Mouse (Mus musculus): ENCODE results near the gene Mlxip. TPM values are rescaled to one million over a fixed set of nuclear protein-coding genes. Genes with fewer than 3 reads are reported as not detected.

The Mlxip gene
- polyA plus RNA-seq, 1 experiment from 2014 or later: 3.5 TPM

DNA sequence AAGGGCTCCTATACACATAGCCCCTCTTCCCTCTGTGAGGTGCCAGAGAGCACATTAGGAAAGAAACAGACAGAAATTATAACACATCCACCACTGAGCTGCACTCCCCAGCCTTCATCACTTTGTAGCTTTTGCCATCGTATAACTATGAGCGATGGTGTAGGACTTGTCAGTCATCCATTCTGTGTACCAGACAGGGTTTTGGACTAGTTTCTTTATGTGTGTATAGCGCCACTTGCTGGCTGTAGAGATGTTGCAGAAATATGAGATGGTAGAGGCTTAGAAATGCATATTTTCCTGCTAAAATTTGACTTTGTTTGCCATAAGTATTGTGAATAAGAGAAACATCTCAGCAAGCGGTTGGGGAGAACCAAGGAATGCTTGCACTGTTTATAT is 42.2 kb downstream of the Mlxip start:
- Histone ChIP-seq H3K4me3 (replicated peaks) (no peak overlapping the region), H3K9ac (no peak overlapping the region), H3K27ac (replicated peaks) (no peak overlapping the region), H3K27me3 (no peaks in the 10 kb centered on the region), H3K36me3 (replicated peaks) (no peaks in the 10 kb centered on the region), H3K9me3 (replicated peaks) (no peaks in the 10 kb centered on the region), H3K4me1 (replicated peaks) (peaks cover 13% of the 10 kb centered on the region; the same call in 1 of the 2 replicates), H3K4me2 (no peak overlapping the region)
- no peak for ATAC-seq (ENCODE audit: insufficient read depth)
- 22% methylated on average over 4 of the region's 4 CpGs for WGBS (ENCODE audit: insufficient replicate concordance)

DNA sequence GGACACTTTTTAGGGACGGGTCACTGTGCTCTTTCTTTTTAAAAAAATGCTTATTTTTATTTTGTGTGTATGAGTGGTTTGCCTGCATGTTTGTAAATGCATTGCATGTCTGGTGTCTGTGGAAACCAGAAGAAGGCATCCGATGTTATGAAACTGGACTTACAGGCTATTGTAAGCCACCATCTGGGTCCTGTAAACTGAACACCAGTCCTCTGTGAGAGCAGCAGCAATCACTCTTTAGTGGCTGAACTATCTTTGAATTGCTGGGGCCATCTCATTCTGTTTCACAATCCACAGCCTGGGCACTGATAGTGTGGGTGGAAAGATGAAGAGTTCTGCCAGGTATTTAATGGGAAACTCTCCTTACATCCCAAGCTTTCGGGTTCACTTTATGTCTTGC is 43.8 kb downstream of the Mlxip start:
- Histone ChIP-seq H3K36me3 (replicated peaks) (0 out of 2 replicates have a peak, but pooled peaks cover 8% of the 10 kb centered on the region), H3K4me1 (replicated peaks) (peaks cover 10% of the 10 kb centered on the region; the same call in 1 of the 2 replicates), H3K27ac (replicated peaks) (no peak overlapping the region), H3K4me3 (replicated peaks) (no peak overlapping the region), H3K27me3 (no peaks in the 10 kb centered on the region), H3K4me2 (no peak overlapping the region), H3K9ac (no peak overlapping the region), H3K9me3 (replicated peaks) (no peaks in the 10 kb centered on the region)
- WGBS (ENCODE audit: insufficient replicate concordance): 72% methylated on average over 3 of the region's 3 CpGs
- ATAC-seq (ENCODE audit: insufficient read depth): no peak

DNA sequence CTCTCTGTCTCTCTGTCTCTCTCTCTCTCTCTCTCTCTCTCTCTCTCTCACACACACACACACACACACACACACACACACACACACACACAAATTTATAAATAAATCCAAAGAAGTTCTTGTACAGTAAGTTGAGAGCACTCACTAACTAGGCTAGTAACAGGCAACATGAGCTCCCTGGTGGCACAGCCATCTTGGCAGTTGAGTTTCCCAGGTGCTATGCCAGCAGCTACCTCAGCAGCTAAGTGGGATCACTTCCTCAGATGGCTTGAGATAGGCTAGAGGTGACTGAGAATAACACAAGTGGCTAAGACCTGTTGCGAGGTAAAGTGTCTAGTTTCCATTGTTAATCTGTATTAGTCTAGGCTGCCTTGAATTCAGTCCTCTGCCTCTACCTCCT is 44.7 kb downstream of the Mlxip start:
- no peak overlapping the region for H3K9ac ChIP-seq
- no peak for ATAC-seq (ENCODE audit: insufficient read depth)
- no peak overlapping the region for H3K4me2 ChIP-seq
- 70% methylated on average over 1 of the region's 1 CpGs for WGBS (ENCODE audit: insufficient replicate concordance)
- H3K27ac ChIP-seq (replicated peaks): no peak overlapping the region
- peaks cover 8% of the 10 kb centered on the region; the same call in 1 of the 2 replicates for H3K4me1 ChIP-seq (replicated peaks)
- H3K36me3 ChIP-seq (replicated peaks): 0 out of 2 replicates have a peak, but pooled peaks cover 8% of the 10 kb centered on the region
- H3K9me3 ChIP-seq (replicated peaks): no peaks in the 10 kb centered on the region
- H3K27me3 ChIP-seq: no peaks in the 10 kb centered on the region
- H3K4me3 ChIP-seq (replicated peaks): no peak overlapping the region

DNA sequence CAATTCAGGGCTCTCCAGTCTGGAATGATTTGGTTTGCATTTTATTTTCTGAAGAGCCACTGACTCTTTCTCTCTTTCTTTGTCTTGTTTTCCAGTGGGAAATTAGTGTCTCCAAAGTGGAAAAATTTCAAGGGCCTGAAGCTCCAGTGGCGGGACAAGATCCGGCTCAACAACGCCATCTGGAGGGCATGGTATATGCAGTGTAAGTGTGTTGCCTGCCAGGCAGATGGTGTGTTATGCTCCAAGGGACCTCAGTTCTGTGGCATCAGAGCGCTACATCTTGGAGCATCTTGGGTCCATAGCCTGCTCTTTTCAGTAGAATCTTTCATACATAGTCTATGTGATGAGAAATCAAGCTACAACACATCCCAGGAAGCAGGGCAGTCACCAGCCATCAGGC is 45.3 kb downstream of the Mlxip start:
- Histone ChIP-seq H3K27ac (replicated peaks) (no peak overlapping the region), H3K4me1 (replicated peaks) (peaks cover 8% of the 10 kb centered on the region; the same call in 1 of the 2 replicates), H3K27me3 (no peaks in the 10 kb centered on the region), H3K36me3 (replicated peaks) (0 out of 2 replicates have a peak, but pooled peaks cover 9% of the 10 kb centered on the region), H3K9ac (no peak overlapping the region), H3K9me3 (replicated peaks) (no peaks in the 10 kb centered on the region), H3K4me3 (replicated peaks) (no peak overlapping the region), H3K4me2 (no peak overlapping the region)
- no peak for ATAC-seq (ENCODE audit: insufficient read depth)
- 72% methylated on average over 4 of the region's 4 CpGs for WGBS (ENCODE audit: insufficient replicate concordance)

DNA sequence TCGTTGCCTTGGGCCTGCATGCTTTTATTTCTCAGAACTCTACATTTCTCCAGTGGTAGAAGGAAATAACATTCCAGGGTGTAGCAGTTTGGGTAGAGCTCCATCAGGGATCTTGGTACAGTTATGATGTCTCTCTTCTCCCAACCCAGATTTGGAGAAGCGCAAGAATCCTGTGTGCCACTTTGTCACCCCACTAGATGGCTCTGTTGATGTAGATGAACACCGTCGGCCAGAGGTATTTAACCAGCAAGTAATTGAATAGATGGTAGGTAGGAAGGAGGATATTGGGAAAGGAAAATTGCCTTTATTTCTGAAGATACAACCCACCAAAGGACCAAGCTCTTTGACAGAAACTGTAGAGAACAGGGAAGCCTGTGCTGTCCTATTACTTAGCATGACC is 46.1 kb downstream of the Mlxip start:
- H3K4me2 ChIP-seq: no peak overlapping the region
- peaks cover 8% of the 10 kb centered on the region; the same call in 1 of the 2 replicates for H3K4me1 ChIP-seq (replicated peaks)
- peaks cover 16% of the 10 kb centered on the region for H3K36me3 ChIP-seq (replicated peaks)
- no peak for ATAC-seq (ENCODE audit: insufficient read depth)
- WGBS (ENCODE audit: insufficient replicate concordance): 76% methylated on average over 4 of the region's 4 CpGs
- H3K27me3 ChIP-seq: no peaks in the 10 kb centered on the region
- no peak overlapping the region for H3K4me3 ChIP-seq (replicated peaks)
- H3K27ac ChIP-seq (replicated peaks): no peak overlapping the region
- no peak overlapping the region for H3K9ac ChIP-seq
- no peaks in the 10 kb centered on the region for H3K9me3 ChIP-seq (replicated peaks)

DNA sequence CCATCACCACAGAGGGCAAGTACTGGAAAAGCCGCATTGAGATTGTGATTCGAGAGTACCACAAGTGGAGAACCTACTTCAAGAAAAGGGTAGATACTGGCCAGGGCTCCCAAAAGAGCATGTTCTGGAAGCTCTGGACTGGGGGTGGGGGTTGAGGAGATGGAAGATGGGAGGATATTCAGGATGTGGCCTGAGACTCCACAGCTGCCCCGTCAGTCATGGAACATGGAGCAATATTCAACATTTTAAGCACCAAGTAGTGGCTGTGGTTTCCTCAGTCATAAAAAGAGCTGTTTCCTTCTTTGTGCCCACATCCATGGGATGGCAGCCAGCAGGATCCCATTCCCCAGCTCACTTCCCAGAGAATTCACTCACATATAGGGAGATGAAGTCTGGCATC is 47.7 kb downstream of the Mlxip start:
- no peak overlapping the region for H3K4me2 ChIP-seq
- H3K27ac ChIP-seq (replicated peaks): no peak overlapping the region
- H3K36me3 ChIP-seq (replicated peaks): peaks cover 20% of the 10 kb centered on the region
- H3K4me1 ChIP-seq (replicated peaks): no peaks in the 10 kb centered on the region
- H3K27me3 ChIP-seq: no peaks in the 10 kb centered on the region
- WGBS (ENCODE audit: insufficient replicate concordance): 68% methylated on average over 3 of the region's 3 CpGs
- no peak overlapping the region for H3K4me3 ChIP-seq (replicated peaks)
- no peak overlapping the region for H3K9ac ChIP-seq
- H3K9me3 ChIP-seq (replicated peaks): no peaks in the 10 kb centered on the region
- no peak for ATAC-seq (ENCODE audit: insufficient read depth)

DNA sequence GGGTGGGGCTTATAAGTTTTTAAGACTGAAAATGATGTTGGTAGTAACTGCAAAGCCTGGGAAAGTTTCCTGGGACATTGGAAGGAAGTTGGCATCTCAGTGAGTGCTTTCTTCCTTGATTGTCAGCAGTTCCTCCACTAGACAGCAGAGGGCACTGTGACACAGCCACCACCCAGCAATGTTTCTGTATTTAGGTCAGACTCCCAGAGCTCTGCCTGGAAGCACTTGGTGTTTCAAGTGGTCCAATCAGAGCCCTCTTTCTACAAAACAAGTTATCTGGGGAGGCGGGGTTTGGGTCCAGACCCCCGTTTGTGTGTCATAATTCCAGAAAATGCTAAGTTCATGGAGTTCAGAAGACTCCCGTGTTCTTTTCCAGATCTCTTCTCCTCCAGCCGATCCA is 49.5 kb downstream of the Mlxip start:
- H3K4me1 ChIP-seq (replicated peaks): no peaks in the 10 kb centered on the region
- no peak overlapping the region for H3K4me3 ChIP-seq (replicated peaks)
- peaks cover 24% of the 10 kb centered on the region for H3K36me3 ChIP-seq (replicated peaks)
- H3K27me3 ChIP-seq: no peaks in the 10 kb centered on the region
- 42% methylated on average over 4 of the region's 4 CpGs for WGBS (ENCODE audit: insufficient replicate concordance)
- H3K9ac ChIP-seq: no peak overlapping the region
- ATAC-seq (ENCODE audit: insufficient read depth): no peak
- no peak overlapping the region for H3K27ac ChIP-seq (replicated peaks)
- H3K4me2 ChIP-seq: no peak overlapping the region
- no peaks in the 10 kb centered on the region for H3K9me3 ChIP-seq (replicated peaks)

DNA sequence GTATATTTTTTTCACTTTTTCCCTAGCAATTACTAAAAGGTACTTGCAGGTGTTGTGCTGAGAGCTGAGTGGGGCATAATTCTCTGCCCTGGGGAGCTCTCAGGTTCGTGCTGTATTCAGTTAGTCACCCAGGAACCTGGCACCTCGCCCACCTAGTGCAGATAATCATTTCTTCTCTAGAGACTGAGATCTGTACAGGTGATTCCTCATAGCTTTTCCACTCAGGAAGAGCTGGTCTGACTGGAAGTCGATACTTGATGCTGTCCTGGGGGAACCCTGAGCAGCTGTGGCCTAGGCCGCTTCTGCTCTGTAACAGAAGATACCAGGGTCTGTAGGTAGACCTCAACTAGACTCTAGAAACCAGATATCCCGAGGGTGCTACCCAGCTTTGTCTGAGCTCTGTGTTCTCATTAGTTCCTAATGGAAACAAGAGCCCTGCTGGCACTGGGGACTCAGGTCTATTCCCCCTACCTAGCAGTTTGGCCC is 50.3 kb downstream of the Mlxip start:
- 76% methylated on average over 5 of the region's 5 CpGs for WGBS (ENCODE audit: insufficient replicate concordance)
- H3K4me1 ChIP-seq (replicated peaks): no peaks in the 10 kb centered on the region
- no peak overlapping the region for H3K4me2 ChIP-seq
- peaks cover 29% of the 10 kb centered on the region for H3K36me3 ChIP-seq (replicated peaks)
- no peak overlapping the region for H3K4me3 ChIP-seq (replicated peaks)
- H3K27me3 ChIP-seq: no peaks in the 10 kb centered on the region
- H3K9ac ChIP-seq: no peak overlapping the region
- no peak for ATAC-seq (ENCODE audit: insufficient read depth)
- H3K9me3 ChIP-seq (replicated peaks): no peaks in the 10 kb centered on the region
- no peak overlapping the region for H3K27ac ChIP-seq (replicated peaks)

DNA sequence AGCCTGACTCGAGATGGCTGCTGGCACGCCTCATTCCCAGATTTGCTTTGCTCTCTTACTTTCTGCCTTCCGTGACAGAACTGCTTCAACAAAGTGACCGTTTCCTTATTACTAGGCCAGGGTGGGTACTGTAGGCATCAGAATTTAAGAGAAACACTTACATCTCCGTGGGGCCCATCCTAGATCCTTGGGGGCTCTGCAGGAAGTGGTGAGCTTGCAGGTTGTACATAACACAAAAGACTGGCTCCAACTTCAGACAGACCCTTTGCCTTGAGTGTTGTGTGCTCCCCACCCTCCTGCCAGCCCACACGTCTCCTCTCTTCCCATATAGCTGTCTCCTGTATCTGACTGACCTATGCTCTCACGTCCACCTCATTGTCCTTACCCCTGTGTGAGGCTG is 57.3 kb downstream of the Mlxip start:
- Histone ChIP-seq H3K27ac (replicated peaks) (no peak overlapping the region), H3K4me1 (replicated peaks) (no peaks in the 10 kb centered on the region), H3K9me3 (replicated peaks) (no peaks in the 10 kb centered on the region), H3K9ac (no peak overlapping the region), H3K4me2 (no peak overlapping the region), H3K27me3 (no peaks in the 10 kb centered on the region), H3K4me3 (replicated peaks) (no peak overlapping the region), H3K36me3 (replicated peaks) (peaks cover 24% of the 10 kb centered on the region; the same call in 1 of the 2 replicates)
- ATAC-seq (ENCODE audit: insufficient read depth): no peak
- 71% methylated on average over 7 of the region's 7 CpGs for WGBS (ENCODE audit: insufficient replicate concordance)

DNA sequence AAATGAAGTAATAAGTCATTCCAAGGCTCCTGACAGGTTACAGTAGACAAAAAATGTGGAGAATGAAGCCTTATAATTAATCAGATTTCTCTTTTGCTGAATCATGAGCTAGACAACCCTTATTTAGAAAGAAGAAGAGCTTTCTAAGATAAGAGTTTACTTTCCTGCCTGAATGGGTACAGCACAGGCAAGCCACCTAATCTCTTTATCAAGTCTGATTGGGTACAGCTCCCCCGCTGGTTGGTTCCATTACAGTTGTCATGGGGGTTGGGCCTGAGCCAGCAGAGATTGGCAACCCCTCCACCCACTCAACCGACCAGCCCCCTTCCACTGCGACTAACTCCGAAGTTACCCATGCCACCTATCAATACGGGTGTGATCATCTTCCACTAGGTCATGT is 66.8 kb downstream of the Mlxip start:
- no peak overlapping the region for H3K4me2 ChIP-seq
- H3K4me1 ChIP-seq (replicated peaks): no peaks in the 10 kb centered on the region
- H3K9me3 ChIP-seq (replicated peaks): no peaks in the 10 kb centered on the region
- no peak for ATAC-seq (ENCODE audit: insufficient read depth)
- H3K27me3 ChIP-seq: no peaks in the 10 kb centered on the region
- H3K27ac ChIP-seq (replicated peaks): no peak overlapping the region
- 37% methylated on average over 5 of the region's 5 CpGs for WGBS (ENCODE audit: insufficient replicate concordance)
- H3K4me3 ChIP-seq (replicated peaks): no peak overlapping the region
- no peak overlapping the region for H3K9ac ChIP-seq
- no peaks in the 10 kb centered on the region for H3K36me3 ChIP-seq (replicated peaks)

DNA sequence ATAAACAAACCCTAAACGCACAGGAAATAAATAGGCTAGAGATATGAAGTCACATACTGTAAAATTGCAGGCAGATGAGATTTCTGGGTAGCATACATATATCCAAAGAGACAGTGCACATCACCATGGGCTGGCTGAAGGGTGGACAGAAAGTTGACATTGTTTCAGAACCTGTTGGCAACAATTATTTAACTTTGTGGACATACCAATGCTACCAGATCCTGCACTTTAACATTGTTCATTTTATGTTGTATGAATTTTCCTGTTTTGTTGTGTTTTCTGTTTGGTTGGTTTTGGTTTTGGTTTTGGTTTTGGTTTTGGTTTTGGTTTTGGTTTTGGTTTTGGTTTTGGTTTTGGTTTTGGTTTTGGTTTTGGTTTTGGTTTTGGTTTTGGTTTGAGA is 70.0 kb downstream of the Mlxip start:
- Histone ChIP-seq H3K4me1 (replicated peaks) (no peaks in the 10 kb centered on the region), H3K4me2 (no peak overlapping the region), H3K27ac (replicated peaks) (no peak overlapping the region), H3K9ac (no peak overlapping the region), H3K4me3 (replicated peaks) (no peak overlapping the region), H3K36me3 (replicated peaks) (no peaks in the 10 kb centered on the region), H3K27me3 (no peaks in the 10 kb centered on the region; the same call in 1 of the 2 replicates), H3K9me3 (replicated peaks) (no peaks in the 10 kb centered on the region)
- ATAC-seq (ENCODE audit: insufficient read depth): no peak
- WGBS (ENCODE audit: insufficient replicate concordance): 58% methylated on average over 1 of the region's 1 CpGs

DNA sequence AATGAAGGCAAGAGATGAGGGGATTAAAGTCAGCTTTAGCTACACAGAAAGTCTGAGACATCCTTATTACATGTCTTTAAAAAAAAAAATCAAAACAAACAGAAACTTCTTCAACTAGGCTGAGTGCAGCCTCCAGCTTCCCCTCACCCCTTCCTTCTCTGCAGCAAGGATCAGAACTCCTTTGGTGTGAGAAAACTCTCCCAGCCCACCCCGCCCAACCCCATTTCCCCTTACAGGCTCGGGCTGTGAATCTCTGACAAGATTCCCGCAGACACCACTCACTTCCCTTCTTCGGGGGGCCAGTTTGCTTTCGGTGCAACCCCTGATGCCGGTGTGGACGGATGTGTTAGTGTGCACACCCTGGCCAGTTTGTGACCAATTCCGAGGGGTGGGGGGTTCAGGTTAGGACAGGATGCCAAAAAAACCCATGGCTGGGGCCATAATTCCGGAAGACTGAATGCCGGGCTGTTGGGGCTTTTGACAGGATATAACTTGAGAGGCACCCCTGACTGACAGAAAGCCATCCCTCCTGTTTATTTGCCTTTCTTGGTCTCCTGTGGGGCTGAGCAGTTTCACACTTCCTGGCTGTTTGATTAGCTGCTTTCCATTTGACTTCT is 76.3 kb downstream of the Mlxip start:
- peaks cover 11% of the 10 kb centered on the region for H3K27me3 ChIP-seq
- no peaks in the 10 kb centered on the region for H3K4me1 ChIP-seq (replicated peaks)
- no peak overlapping the region for H3K4me3 ChIP-seq (replicated peaks)
- H3K36me3 ChIP-seq (replicated peaks): no peaks in the 10 kb centered on the region
- WGBS (ENCODE audit: insufficient replicate concordance): 4% methylated on average over 10 of the region's 10 CpGs
- H3K27ac ChIP-seq (replicated peaks): no peak overlapping the region
- peak overlapping the region; percentile 35 for H3K4me2 ChIP-seq
- H3K9ac ChIP-seq: no peak overlapping the region
- no peak for ATAC-seq (ENCODE audit: insufficient read depth)
- no peaks in the 10 kb centered on the region for H3K9me3 ChIP-seq (replicated peaks)

Measured in liver, embryonic 15.5 days (tissue).